Comparison of ENCODE assay signal across 8 mouse cellular contexts in genomic region chr14:73524766-73525448, GRCm38 (mm10). TPM values are rescaled to one million over a fixed set of nuclear protein-coding genes. Genes with fewer than 3 reads are reported as not detected.
A peak's percentile ranks its signal among the peaks of the same experiment; 100 is the strongest.
DNase-seq lines count a peak whose midpoint lies in the region; ATAC-seq lines count a peak whose summit lies in the region.

Sucla2 (plus strand) TSS chr14:73525319.

- ATAC-seq in megakaryocyte progenitor cell, adult 5-6 weeks (replicated peaks; ENCODE audit: poor library complexity), result peak; percentile 99

- peak; percentile 97 for DNase-seq in adipocyte (ENCODE audit: low spot score)
- DNase-seq in embryo, embryonic 10 days (ENCODE audit: low spot score), result peak; percentile 96
- peak; percentile 95 for DNase-seq in gastrocnemius, postnatal 10 days
- DNase-seq in induced T-regulatory cell, adult 2 months (ENCODE audit: low read depth), result peak; percentile 98
- peak; percentile 84 to 96 for DNase-seq in left cerebral cortex, adult 9 months (ENCODE audit: low spot score in 2 of 2)
- peak; percentile 97 for DNase-seq in right cerebral cortex, postnatal 14 days
- DNase-seq in urinary bladder, postnatal 36 days (ENCODE audit: low spot score in 2 of 2), result peak; percentile 94

RNA-seq across cellular contexts. Expression of gene Sucla2, which starts in this region (rescaled TPM):
- 100 to 1,000 TPM; 410 to 502 TPM for total RNA-seq in gastrocnemius, postnatal 10 days (2021)
- total RNA-seq in megakaryocyte progenitor cell, adult 5-6 weeks (2015), result 73.1 and 73.6 TPM in 2 replicates
- 104 and 117 TPM in 2 replicates for total RNA-seq in megakaryocyte progenitor cell, adult 5-6 weeks (2017)

Comparison
In these comparisons a context has a peak if more than half of its experiments do, and no peak if none do; other contexts are left out.
1. Peak in every context shown above with its lines: DNase-seq and ATAC-seq.